Mouse (Mus musculus) central nervous system, embryonic 18 days (tissue): ENCODE measurements around the gene Rasgrp2. TPM values are rescaled to one million over a fixed set of nuclear protein-coding genes. Genes with fewer than 3 reads are reported as not detected.

ENCODE experiments used
- polyA plus RNA-seq: library from polyadenylated mRNA; depleted of rRNA; stranded (reverse); fragments of >200 nt; gene quantifications from 2 replicates; pipeline ENCODE4 v1.2.3, GENCODE M21; 2012; rRNA removed

The Rasgrp2 gene
- polyA plus RNA-seq = 182 and 184 TPM in 2 replicates

GRCm38 (mm10) chr19:6399285-6400095 lies at the start of gene Rasgrp2:
Rasgrp2 (plus strand) TSS chr19:6399340.

GRCm38 (mm10) chr19:6363411-6364240 lies 35.5 kb upstream of the Rasgrp2 start, which contains the start of gene Sf1:
Sf1 (plus strand) TSS chr19:6363690.

GRCm38 (mm10) chr19:6384128-6384527 lies 15.0 kb upstream of the Rasgrp2 start, which contains the start of gene Pygm:
Pygm (plus strand) TSS chr19:6384399.

GRCm38 (mm10) chr19:6418233-6418879 lies 19.2 kb downstream of the Rasgrp2 start, which contains the start of gene Nrxn2:
Nrxn2 (plus strand) TSS chr19:6418731.

Other genes starting within 250 kb of the Rasgrp2 start
- gene Majin, start 215.0 kb upstream of the Rasgrp2 start, polyA plus RNA-seq = 0.05 TPM in 1 of 2 replicates, not detected in the other
- gene Gpha2, start 173.0 kb upstream of the Rasgrp2 start, polyA plus RNA-seq = 0.11 TPM in 1 of 2 replicates, not detected in the other
- gene Ppp2r5b, start 163.5 kb upstream of the Rasgrp2 start, polyA plus RNA-seq = 152 TPM in 2 replicates
- 17.8 and 20.5 TPM in 2 replicates for gene Atg2a, start 157.7 kb upstream of the Rasgrp2 start, polyA plus RNA-seq
- gene Ehd1, start 122.6 kb upstream of the Rasgrp2 start, polyA plus RNA-seq = 147 and 154 TPM in 2 replicates
- 3.8 and 3.9 TPM in 2 replicates for gene Cdc42bpg, start 92.9 kb upstream of the Rasgrp2 start, polyA plus RNA-seq
- 94.3 and 100.0 TPM in 2 replicates for gene Men1, start 64.4 kb upstream of the Rasgrp2 start, polyA plus RNA-seq
- 137 and 144 TPM in 2 replicates for gene Map4k2, start 58.2 kb upstream of the Rasgrp2 start, polyA plus RNA-seq
- gene Sf1, start 35.6 kb upstream of the Rasgrp2 start, polyA plus RNA-seq = 105 and 134 TPM in 2 replicates
- gene Pygm, start 14.9 kb upstream of the Rasgrp2 start, polyA plus RNA-seq = 4.8 and 13.2 TPM in 2 replicates
- gene Nrxn2, start 19.4 kb downstream of the Rasgrp2 start, polyA plus RNA-seq = 226 and 258 TPM in 2 replicates
- gene Slc22a12, start 143.7 kb downstream of the Rasgrp2 start, polyA plus RNA-seq = 0.08 and 0.17 TPM in 2 replicates